ENCODE assay signal across 19 mouse cellular contexts in the genomic region with DNA sequence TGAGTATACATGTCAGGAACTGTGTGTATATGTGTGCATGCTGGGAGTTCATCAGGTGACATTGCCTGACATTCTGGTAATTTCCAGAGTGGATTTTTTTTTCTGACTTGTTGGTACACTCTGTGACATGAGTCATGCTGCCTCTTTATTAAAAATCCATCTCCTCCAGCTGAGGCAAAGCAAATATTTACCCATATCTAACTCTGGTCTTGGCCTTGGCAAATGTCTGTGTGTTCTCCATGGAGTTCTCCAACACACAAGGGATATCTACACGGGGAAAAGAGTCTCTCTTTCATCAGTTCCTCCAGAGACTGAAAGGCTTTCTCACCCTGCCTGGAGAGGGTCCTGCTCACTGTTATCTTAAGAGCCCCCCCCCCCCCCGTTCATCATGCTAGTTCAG.
"Had no signal": no experiment of that assay in that cellular context is flagged by ENCODE, and none has a peak within 500 bp of the region (broad histone marks: within the 10 kb centered on the region; RNA-seq: fewer than 3 reads in every experiment).

No protein-coding gene starts in this region.

- H3K9me3 ChIP-seq: limb, embryonic 12.5 days; limb, embryonic 15.5 days; lung, embryonic 15.5 days had no signal

- H3K4me2 ChIP-seq: limb, embryonic 12.5 days; limb, embryonic 15.5 days; liver, embryonic 11.5 days; lung, embryonic 15.5 days; midbrain, embryonic 11.5 days had no signal

- H3K27ac ChIP-seq: left cerebral cortex, adult 2 months; limb, embryonic 12.5 days; limb, embryonic 15.5 days; liver, embryonic 14.5 days; lung, embryonic 15.5 days had no signal

- H3K4me3 ChIP-seq: left cerebral cortex, adult 2 months; limb, embryonic 12.5 days; limb, embryonic 15.5 days; lung, embryonic 15.5 days had no signal

- ATAC-seq: hindbrain, embryonic 16.5 days; intestine, postnatal 0 days; liver, postnatal 0 days had no signal

- H3K27me3 ChIP-seq: limb, embryonic 12.5 days; limb, embryonic 15.5 days; lung, embryonic 15.5 days had no signal

- H3K36me3 ChIP-seq: limb, embryonic 12.5 days; limb, embryonic 15.5 days; lung, embryonic 15.5 days had no signal

- DNase-seq: kidney, adult 2 months; kidney, postnatal 10 days; kidney, postnatal 36 days; layer of hippocampus, postnatal 36 days; left cerebral cortex, postnatal 4 days; liver, postnatal 0 days; midbrain, embryonic 14.5 days; thymus, adult 2 months; thymus, postnatal 14 days; thymus, postnatal 4 days had no signal

- H3K9ac ChIP-seq: limb, embryonic 12.5 days; limb, embryonic 15.5 days; liver, embryonic 14.5 days; liver, postnatal 0 days; lung, embryonic 15.5 days had no signal

- H3K4me1 ChIP-seq: lung, embryonic 15.5 days had no signal
